Mouse (Mus musculus) cerebellum, adult 2 months (tissue): Measurements from ENCODE around the gene B3galnt2.

Source experiments
- CTCF ChIP-seq: fragments of 200-500 bp; IDR thresholded peaks from 2 replicates; pipeline ENCODE4 v1.5.1; 2011; ENCODE audit warnings: low read depth, mild to moderate bottlenecking, control low read depth, low read length, moderate library complexity, borderline replicate concordance; ENCODE audit not compliant: insufficient read depth
- POLR2A ChIP-seq: fragments of 200-500 bp; IDR thresholded peaks from 2 replicates; pipeline ENCODE4 v1.6.1; 2011; ENCODE audit warnings: low read length, control low read depth, borderline replicate concordance; ENCODE audit not compliant: insufficient read depth

- TF ChIP-seq POLR2A (no peak), CTCF (no peak)
Measured at GRCm38 (mm10) chr13:14004086-14004485, 49.8 kb downstream of the B3galnt2 start.
